Mouse (Mus musculus): ENCODE measurements at regions not wholly inside any gene's neighbourhood (a gene's known extent, or its start where the extent isn't known, plus 50 kb on each side); places are given as distances from the start of the nearest gene placed in this dataset.

DNA sequence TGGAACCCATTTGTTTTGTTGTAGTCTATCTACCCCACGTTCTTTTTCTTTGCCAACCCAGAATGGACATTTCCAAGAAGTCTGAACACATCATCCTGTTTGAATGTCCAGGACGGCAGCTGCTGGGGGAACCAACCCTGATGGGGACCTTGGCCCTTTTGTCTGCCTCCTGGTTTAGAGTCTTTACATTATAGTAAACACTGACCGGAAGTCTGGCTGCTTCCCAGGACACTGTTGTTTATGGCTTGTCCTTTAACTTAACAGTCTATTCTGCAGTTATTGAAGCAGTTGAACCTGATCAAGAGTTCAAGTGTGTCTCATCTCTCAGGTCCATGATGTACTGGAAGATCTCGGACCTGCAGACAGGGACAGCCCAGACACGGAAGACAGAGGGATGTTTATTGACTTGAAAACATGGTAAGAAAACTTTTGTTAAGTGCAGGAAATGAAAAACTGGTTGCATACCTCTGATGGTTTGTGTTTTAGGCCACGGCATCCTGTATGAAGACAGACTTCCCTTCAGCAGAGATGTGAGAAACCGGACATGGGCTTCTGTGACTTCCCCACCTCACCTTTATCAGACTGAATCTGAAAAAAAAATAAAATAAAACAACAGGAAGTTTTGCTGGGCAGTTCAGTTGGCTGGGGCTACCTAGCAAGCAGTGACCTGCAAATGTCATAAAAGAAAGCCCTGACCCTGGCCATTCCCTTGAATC lies 69.7 kb upstream of the Itga1 start:
- no peak for ATAC-seq (ENCODE audit: low read depth)
- Histone ChIP-seq H3K9me3 (ENCODE audit: control insufficient read depth, low read length) (no peaks in the 10 kb centered on the region), H3K4me2 (ENCODE audit: low read depth, low read length) (no peak overlapping the region), H3K36me3 (ENCODE audit: control insufficient read depth, insufficient read depth, low read length) (no peaks in the 10 kb centered on the region), H3K27ac (ENCODE audit: low read depth, low read length) (no peak overlapping the region), H3K4me3 (ENCODE audit: low read depth, low read length) (no peak overlapping the region), H3K27me3 (ENCODE audit: control insufficient read depth, insufficient read depth, low read length) (no peaks in the 10 kb centered on the region), H3K9ac (replicated peaks; ENCODE audit: low read depth, low read length) (no peak overlapping the region), H3K4me1 (ENCODE audit: control insufficient read depth, insufficient read depth, low read length) (no peaks in the 10 kb centered on the region)
- 68% methylated on average over 7 of the region's 7 CpGs for WGBS

DNA sequence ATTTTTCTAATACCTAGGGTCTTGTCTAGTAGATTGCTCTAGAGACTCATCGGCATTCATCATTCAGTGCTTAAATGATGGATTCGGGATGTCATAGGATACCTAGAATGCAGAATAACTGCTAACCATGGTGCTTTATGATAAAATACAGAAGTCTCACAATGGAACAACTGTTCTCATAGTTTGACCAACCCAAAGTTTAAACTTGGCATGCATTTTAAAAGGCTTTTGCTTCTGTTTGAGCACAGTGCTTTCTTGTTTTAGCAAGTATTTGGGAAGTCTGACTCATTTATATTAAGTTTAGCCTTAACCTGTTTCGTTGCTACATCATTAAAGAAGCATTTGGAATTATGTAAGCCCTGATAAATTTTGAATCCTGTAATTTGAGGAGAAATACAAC lies 64.2 kb upstream of the Itga1 start:
- Histone ChIP-seq H3K4me1 (ENCODE audit: control insufficient read depth, insufficient read depth, low read length) (no peaks in the 10 kb centered on the region), H3K4me2 (ENCODE audit: low read depth, low read length) (no peak overlapping the region), H3K9ac (replicated peaks; ENCODE audit: low read depth, low read length) (no peak overlapping the region), H3K27ac (ENCODE audit: low read depth, low read length) (no peak overlapping the region), H3K27me3 (ENCODE audit: control insufficient read depth, insufficient read depth, low read length) (no peaks in the 10 kb centered on the region), H3K4me3 (ENCODE audit: low read depth, low read length) (no peak overlapping the region), H3K36me3 (ENCODE audit: control insufficient read depth, insufficient read depth, low read length) (no peaks in the 10 kb centered on the region), H3K9me3 (ENCODE audit: control insufficient read depth, low read length) (no peaks in the 10 kb centered on the region)
- ATAC-seq (ENCODE audit: low read depth): no peak
- WGBS: 86% methylated on average over 3 of the region's 3 CpGs

DNA sequence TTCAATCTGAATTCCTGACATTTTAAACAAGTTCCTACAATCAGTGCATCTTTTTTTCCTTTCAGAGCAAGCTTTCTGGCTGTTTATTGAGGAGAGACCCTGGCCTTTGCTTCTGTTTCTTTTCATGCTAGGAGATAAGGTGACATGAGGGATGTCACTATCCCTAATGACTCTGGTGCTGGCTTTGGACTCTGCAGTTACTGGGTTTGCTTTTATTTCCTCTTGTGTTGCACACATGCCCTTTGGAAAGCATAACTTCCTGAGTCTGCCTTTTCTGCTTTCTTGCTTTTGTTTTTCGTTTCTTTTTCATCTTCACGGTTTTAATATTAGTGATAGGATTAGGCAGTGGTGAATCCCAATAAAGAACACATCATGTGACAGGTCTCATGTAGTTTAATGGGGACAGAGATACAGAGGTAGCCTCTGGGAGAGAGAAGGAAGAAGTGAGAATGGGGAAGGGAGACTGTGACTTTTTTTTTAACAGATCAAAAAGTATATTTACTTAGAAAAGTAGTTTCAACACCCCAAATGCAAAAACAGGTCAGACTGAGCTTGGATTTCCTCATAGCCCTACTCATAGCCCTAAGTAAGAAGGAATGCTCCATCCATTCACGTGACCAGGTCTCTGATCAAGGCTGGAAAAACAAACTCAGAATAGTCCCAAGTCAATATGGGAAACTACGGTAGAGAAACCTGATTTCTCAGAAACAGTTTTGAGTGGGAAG lies 61.1 kb upstream of the Itga1 start:
- Histone ChIP-seq H3K4me2 (ENCODE audit: low read depth, low read length) (no peak overlapping the region), H3K36me3 (ENCODE audit: control insufficient read depth, insufficient read depth, low read length) (no peaks in the 10 kb centered on the region), H3K27ac (ENCODE audit: low read depth, low read length) (no peak overlapping the region), H3K4me1 (ENCODE audit: control insufficient read depth, insufficient read depth, low read length) (no peaks in the 10 kb centered on the region), H3K4me3 (ENCODE audit: low read depth, low read length) (no peak overlapping the region), H3K9ac (replicated peaks; ENCODE audit: low read depth, low read length) (no peak overlapping the region), H3K9me3 (ENCODE audit: control insufficient read depth, low read length) (no peaks in the 10 kb centered on the region), H3K27me3 (ENCODE audit: control insufficient read depth, insufficient read depth, low read length) (no peaks in the 10 kb centered on the region)
- no peak for ATAC-seq (ENCODE audit: low read depth)
- WGBS: 90% methylated on average over 4 of the region's 4 CpGs

DNA sequence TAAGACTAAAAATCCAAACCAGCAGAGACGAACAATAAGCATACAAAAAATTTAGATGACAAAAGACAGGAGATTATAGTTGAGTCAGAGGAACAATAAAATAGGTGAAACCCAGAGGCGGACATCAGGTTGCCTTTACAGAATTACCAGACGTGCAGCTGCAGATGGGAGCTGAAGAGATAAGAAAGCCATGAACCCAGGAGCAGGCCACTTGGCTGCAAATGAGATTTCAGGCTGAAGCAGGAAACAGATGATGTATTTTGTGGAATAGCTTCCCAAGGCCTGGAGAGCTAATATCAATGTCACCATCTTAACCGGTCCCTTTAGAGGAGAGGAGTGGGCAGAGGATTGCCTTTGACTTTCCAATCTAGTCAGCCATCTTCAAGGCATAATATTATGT lies 57.6 kb upstream of the Itga1 start:
- Histone ChIP-seq H3K9ac (replicated peaks; ENCODE audit: low read depth, low read length) (no peak overlapping the region), H3K36me3 (ENCODE audit: control insufficient read depth, insufficient read depth, low read length) (no peaks in the 10 kb centered on the region), H3K4me2 (ENCODE audit: low read depth, low read length) (no peak overlapping the region), H3K27ac (ENCODE audit: low read depth, low read length) (no peak overlapping the region), H3K27me3 (ENCODE audit: control insufficient read depth, insufficient read depth, low read length) (no peaks in the 10 kb centered on the region), H3K4me3 (ENCODE audit: low read depth, low read length) (no peak overlapping the region), H3K4me1 (ENCODE audit: control insufficient read depth, insufficient read depth, low read length) (no peaks in the 10 kb centered on the region), H3K9me3 (ENCODE audit: control insufficient read depth, low read length) (no peaks in the 10 kb centered on the region)
- no peak for ATAC-seq (ENCODE audit: low read depth)
- WGBS: 88% methylated on average over 4 of the region's 4 CpGs
